Mouse (Mus musculus) G1E (cell line): ENCODE measurements at regions not wholly inside any gene's neighbourhood (a gene's known extent, or its start where the extent isn't known, plus 50 kb on each side); places are given as distances from the start of the nearest gene placed in this dataset.

Experiments
- CTCF ChIP-seq: IDR thresholded peaks from 2 replicates; pipeline ENCODE4 v1.5.1; 2012; ENCODE audit warnings: low read depth, low read length, inconsistent platforms, mixed read lengths
- GATA1 ChIP-seq: IDR thresholded peaks from 2 replicates; pipeline ENCODE4 v1.6.1; 2012; ENCODE audit warnings: borderline replicate concordance, low read length, inconsistent platforms, mixed read lengths
- GATA2 ChIP-seq: IDR thresholded peaks from 2 replicates; pipeline ENCODE4 v1.6.1; 2012; ENCODE audit warnings: low read depth, low read length, inconsistent platforms, borderline replicate concordance
- POLR2AphosphoS5 ChIP-seq: IDR thresholded peaks from 2 replicates; pipeline ENCODE4 v1.6.1; 2012; ENCODE audit warnings: low read depth, low read length, inconsistent platforms; ENCODE audit not compliant: insufficient replicate concordance
- TAL1 ChIP-seq: conservative IDR thresholded peaks from 2 replicates; pipeline ENCODE4 v1.6.1; 2012; ENCODE audit warnings: low read depth, low read length, inconsistent platforms, mixed read lengths

DNA sequence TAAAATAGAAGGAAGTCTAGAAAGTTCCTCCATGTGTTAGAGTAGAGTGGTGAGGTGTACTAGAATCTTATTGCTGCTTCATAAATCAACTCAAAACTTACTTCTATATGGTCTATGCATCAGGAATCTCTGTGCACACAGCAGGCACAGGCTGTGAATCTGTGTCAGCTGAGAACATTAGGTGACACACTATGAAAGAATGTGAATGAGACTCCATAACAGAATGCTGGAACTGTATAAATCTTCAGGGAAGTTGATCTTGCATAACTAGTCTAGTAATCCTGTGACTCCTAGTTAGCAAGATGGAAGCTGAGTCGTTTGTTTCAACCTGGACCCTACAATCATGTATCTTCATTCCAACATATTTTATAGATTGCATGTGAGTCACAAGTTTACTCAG lies 355.4 kb upstream of the Pappa start:
- no peak for TF ChIP-seq CTCF
- no peak for TF ChIP-seq TAL1
- TF ChIP-seq GATA1: no peak
- TF ChIP-seq GATA2: no peak
- TF ChIP-seq POLR2AphosphoS5: no peak
